26 mouse cellular contexts compared by ENCODE assay signal in genomic region chr1:170774431-170774830, GRCm38 (mm10).
DNase-seq lines count a peak whose midpoint lies in the region; ATAC-seq and TF ChIP-seq lines count a peak whose summit lies in the region.
"Had no signal": no experiment of that assay in that cellular context is flagged by ENCODE, and none has a peak within 500 bp of the region (broad histone marks: within the 10 kb centered on the region; RNA-seq: fewer than 3 reads in every experiment).

No protein-coding gene starts in this region.

- H3K4me1 ChIP-seq in liver, adult 2 months (ENCODE audit: control insufficient read depth, insufficient read depth, low read length) = no peaks in the 10 kb centered on the region; the same call in 1 of the 2 replicates
- no peaks in the 10 kb centered on the region for H3K4me1 ChIP-seq in liver, embryonic 12.5 days
- H3K4me1 ChIP-seq: embryonic facial prominence, embryonic 10.5 days; embryonic facial prominence, embryonic 13.5 days; forebrain, embryonic 12.5 days; hindbrain, embryonic 12.5 days; hindbrain, embryonic 15.5 days had no signal

- no peak for TF ChIP-seq CTCF in liver, adult 2 months (IDR thresholded peaks at IDR 0.05; ENCODE audit: low read depth, low read length)

- peaks cover 20% of the 10 kb centered on the region for H3K36me3 ChIP-seq in liver, adult 2 months (ENCODE audit: control insufficient read depth, insufficient read depth, low read length)
- H3K36me3 ChIP-seq in liver, embryonic 12.5 days = peaks cover 40% of the 10 kb centered on the region
- H3K36me3 ChIP-seq: embryonic facial prominence, embryonic 10.5 days; forebrain, embryonic 12.5 days; forebrain, embryonic 15.5 days; hindbrain, embryonic 12.5 days; hindbrain, embryonic 15.5 days had no signal

- H3K27ac ChIP-seq in liver, adult 2 months (replicated peaks; ENCODE audit: insufficient read depth, low read depth, low read length) = no peak overlapping the region
- no peak overlapping the region for H3K27ac ChIP-seq in liver, embryonic 12.5 days
- H3K27ac ChIP-seq: embryonic facial prominence, embryonic 10.5 days; embryonic facial prominence, embryonic 13.5 days; forebrain, embryonic 12.5 days; forebrain, embryonic 15.5 days; heart, adult 2 months; heart, embryonic 10.5 days; heart, embryonic 13.5 days; hindbrain, embryonic 12.5 days; hindbrain, embryonic 15.5 days had no signal

- H3K9me3 ChIP-seq in liver, embryonic 12.5 days (replicated peaks) = no peaks in the 10 kb centered on the region
- H3K9me3 ChIP-seq: embryonic facial prominence, embryonic 10.5 days; embryonic facial prominence, embryonic 13.5 days; forebrain, embryonic 12.5 days; forebrain, embryonic 15.5 days; heart, embryonic 10.5 days; heart, embryonic 13.5 days; hindbrain, embryonic 12.5 days; hindbrain, embryonic 15.5 days had no signal

- no peaks in the 10 kb centered on the region; the same call in 1 of the 2 replicates for H3K79me2 ChIP-seq in liver, adult 2 months (ENCODE audit: control insufficient read depth, insufficient read depth, low read length)

- ATAC-seq in liver, embryonic 12.5 days = no peak
- ATAC-seq: CD4-positive, CD25-positive, alpha-beta regulatory T cell, adult 4 months; forebrain, embryonic 15.5 days had no signal

- H3K9ac ChIP-seq in liver, adult 2 months (ENCODE audit: low read depth, low read length) = no peak overlapping the region
- no peak overlapping the region for H3K9ac ChIP-seq in liver, embryonic 12.5 days
- H3K9ac ChIP-seq: embryonic facial prominence, embryonic 13.5 days; forebrain, embryonic 12.5 days; forebrain, embryonic 15.5 days; heart, embryonic 13.5 days; hindbrain, embryonic 12.5 days; hindbrain, embryonic 15.5 days had no signal

- no peak for TF ChIP-seq POLR2A in liver, adult 2 months (IDR thresholded peaks at IDR 0.05; ENCODE audit: extremely low read depth, insufficient read depth, low read length)

- H3K27me3 ChIP-seq in liver, adult 2 months (ENCODE audit: control insufficient read depth, insufficient read depth, low read length) = no peaks in the 10 kb centered on the region
- no peaks in the 10 kb centered on the region for H3K27me3 ChIP-seq in liver, embryonic 12.5 days (replicated peaks)
- H3K27me3 ChIP-seq: embryonic facial prominence, embryonic 13.5 days; forebrain, embryonic 12.5 days; forebrain, embryonic 15.5 days; heart, embryonic 13.5 days; hindbrain, embryonic 12.5 days; hindbrain, embryonic 15.5 days had no signal

- WGBS in liver, adult 2 months = 35% methylated on average over 1 of the region's 1 CpGs
- WGBS in liver, embryonic 12.5 days (ENCODE audit: insufficient replicate concordance) = 68% methylated on average over 1 of the region's 1 CpGs

- no peak overlapping the region for H3K4me2 ChIP-seq in liver, embryonic 12.5 days
- H3K4me2 ChIP-seq: embryonic facial prominence, embryonic 13.5 days; forebrain, embryonic 12.5 days; forebrain, embryonic 15.5 days; heart, embryonic 13.5 days; hindbrain, embryonic 12.5 days; hindbrain, embryonic 15.5 days had no signal

- peak; percentile 14 for DNase-seq in kidney, adult 11 months
- no peak for DNase-seq in kidney, postnatal 25 days
- DNase-seq in kidney, adult 8-10 months = peak; percentile 15 to 56
- DNase-seq in kidney, postnatal 14 days = no peak
- DNase-seq in liver, adult 2 months (ENCODE audit: extremely low read depth, low read depth, low spot score) = peak; percentile 30
- DNase-seq: adrenal gland, adult 2 months; adrenal gland, postnatal 14 days; cerebellum, adult 11-12 months; cerebellum, adult 8-10 months; cerebellum, postnatal 10 days; cerebellum, postnatal 36 days; embryo, embryonic 11 days; gastrocnemius, postnatal 25 days; heart, adult 2 months; heart, postnatal 14 days had no signal

- H3K4me3 ChIP-seq in liver, adult 2 months (ENCODE audit: insufficient read depth, low read depth, low read length) = no peak overlapping the region
- H3K4me3 ChIP-seq in liver, embryonic 12.5 days = no peak overlapping the region
- H3K4me3 ChIP-seq: embryonic facial prominence, embryonic 10.5 days; embryonic facial prominence, embryonic 13.5 days; erythroblast, embryonic 14.5 days; forebrain, embryonic 12.5 days; forebrain, embryonic 15.5 days; heart, adult 2 months; heart, embryonic 10.5 days; heart, embryonic 13.5 days; hindbrain, embryonic 12.5 days; hindbrain, embryonic 15.5 days had no signal

Comparison
In these comparisons a context has a peak if more than half of its experiments do, and no peak if none do; other contexts are left out.
1. DNase-seq: peak in kidney, adult 11 months (single experiment), kidney, adult 8-10 months (2 of 2) and liver, adult 2 months (single experiment); none in kidney, postnatal 25 days (0 of 2) and kidney, postnatal 14 days (single experiment).